Mouse (Mus musculus) cerebellum, adult 2 months (tissue): ENCODE measurements around the gene Fgfr2. TPM values are rescaled to one million over a fixed set of nuclear protein-coding genes. Genes with fewer than 3 reads are reported as not detected.

ENCODE experiments used
- DNase-seq, 2 experiments: peaks; one replicate each; pipeline ENCODE4 v3.0.0; 2021
- H3K27ac ChIP-seq: fragments of 200-500 bp; 2 replicates; pipeline ENCODE4 v1.5.1; 2012; ENCODE audit warnings: low read length, control low read depth, inconsistent platforms; ENCODE audit not compliant: insufficient read depth
- H3K27me3 ChIP-seq: fragments of 200-500 bp; 2 replicates; pipeline ENCODE4 v1.6.1; 2012; ENCODE audit warnings: inconsistent platforms, mild to moderate bottlenecking, low read length, moderate library complexity; ENCODE audit not compliant: control insufficient read depth, insufficient read depth
- H3K4me1 ChIP-seq: fragments of 200-500 bp; 2 replicates; pipeline ENCODE4 v1.6.1; 2011; ENCODE audit warnings: low read length; ENCODE audit not compliant: control insufficient read depth, insufficient read depth
- H3K4me3 ChIP-seq: fragments of 200-500 bp; replicated peaks from 2 replicates; pipeline ENCODE3; 2011; ENCODE audit warnings: mild to moderate bottlenecking, low read depth, low read length, control low read depth; ENCODE audit not compliant: insufficient read depth
- CTCF ChIP-seq: fragments of 200-500 bp; IDR thresholded peaks from 2 replicates; pipeline ENCODE4 v1.5.1; 2011; ENCODE audit warnings: low read depth, mild to moderate bottlenecking, control low read depth, low read length, moderate library complexity, borderline replicate concordance; ENCODE audit not compliant: insufficient read depth
- POLR2A ChIP-seq: fragments of 200-500 bp; IDR thresholded peaks from 2 replicates; pipeline ENCODE4 v1.6.1; 2011; ENCODE audit warnings: low read length, control low read depth, borderline replicate concordance; ENCODE audit not compliant: insufficient read depth
- WGBS: fragments of 180-500 bp; shearing (Covaris S2); methylation state at CpG from one replicate; pipeline ENCODE4 v1.1.7; 2018; 5-methylcytosine and 5-hydroxymethylcytosine counted together
- polyA plus RNA-seq: library from polyadenylated mRNA; depleted of rRNA; stranded (reverse); fragments of >200 nt; gene quantifications from 2 replicates; pipeline ENCODE4 v1.2.3, GENCODE M21; 2012

Gene Fgfr2
- polyA plus RNA-seq, 1 experiment: 95.3 TPM

DNA sequence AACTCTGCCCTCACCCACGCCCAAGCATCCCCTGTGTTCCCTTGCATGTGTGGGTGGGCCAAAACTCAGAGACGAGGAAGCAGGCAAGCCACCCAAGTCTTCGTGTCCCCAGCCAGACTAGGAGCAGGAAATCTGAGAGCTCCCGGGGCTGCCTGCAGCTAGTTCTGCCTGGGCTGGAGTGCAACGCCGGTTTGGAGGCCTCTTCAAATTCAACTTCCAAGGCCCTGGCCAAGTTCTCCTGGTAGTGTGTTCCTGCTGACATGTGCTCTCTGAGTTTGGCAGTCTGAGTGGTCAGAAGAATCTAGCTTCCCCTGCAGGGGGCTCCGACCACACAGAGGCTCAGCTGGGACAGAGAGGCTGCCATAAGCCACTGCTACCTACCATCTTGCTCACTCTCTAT lies 2948.6 kb downstream of the Fgfr2 start:
- no peaks in the 10 kb centered on the region for H3K4me1 ChIP-seq
- DNase-seq: peak in 1 of 2 experiments; percentile 3
- 17% methylated on average over 7 of the region's 7 CpGs for WGBS
- H3K4me3 ChIP-seq: no peak overlapping the region
- no peaks in the 10 kb centered on the region for H3K27me3 ChIP-seq
- TF ChIP-seq CTCF: no peak
- no peak for TF ChIP-seq POLR2A
- H3K27ac ChIP-seq: no peak overlapping the region

DNA sequence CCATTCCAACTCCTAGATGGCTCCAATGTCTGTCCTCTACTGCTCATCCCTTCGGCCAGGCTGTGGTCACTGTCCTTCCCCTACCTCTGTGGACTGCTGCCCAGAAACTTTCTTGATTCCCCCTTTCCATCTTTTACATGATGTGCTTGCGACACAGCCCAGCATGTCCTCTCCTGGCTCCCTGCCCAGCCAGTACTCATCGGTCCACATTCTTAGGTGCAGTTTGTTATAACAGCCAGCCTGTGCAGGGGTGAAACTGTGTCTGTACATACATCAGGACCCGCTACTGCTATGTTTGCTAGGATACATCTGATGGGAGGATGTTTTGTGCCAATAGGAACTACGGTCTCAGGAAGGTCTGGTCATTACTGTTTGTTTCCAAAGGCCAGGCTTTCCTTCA lies 2949.2 kb downstream of the Fgfr2 start:
- no peaks in the 10 kb centered on the region for H3K27me3 ChIP-seq
- no peak overlapping the region for H3K4me3 ChIP-seq
- no peaks in the 10 kb centered on the region for H3K4me1 ChIP-seq
- TF ChIP-seq CTCF (no peak), POLR2A (no peak)
- no peak overlapping the region for H3K27ac ChIP-seq
- 36% methylated on average over 5 of the region's 5 CpGs for WGBS
- DNase-seq: no peak

DNA sequence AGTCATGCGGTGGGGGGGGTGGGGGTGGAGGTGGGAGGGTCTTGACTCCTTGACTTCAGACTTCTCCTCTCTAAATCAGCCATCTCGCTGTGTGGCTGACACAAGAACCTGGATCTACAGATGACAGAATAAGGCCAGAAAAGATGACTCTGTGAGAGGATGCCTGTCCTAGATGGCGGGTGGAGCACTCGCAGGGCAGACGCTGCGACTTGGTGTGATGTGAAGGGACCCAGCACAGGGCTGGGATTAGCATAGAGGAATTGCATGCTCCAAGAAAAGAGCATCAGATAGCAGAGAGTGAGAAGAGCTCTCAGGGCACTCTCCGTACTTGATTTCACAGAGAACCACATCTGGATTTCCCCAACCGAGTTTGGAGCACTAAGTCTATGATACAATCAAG lies 2953.0 kb downstream of the Fgfr2 start:
- no peak overlapping the region for H3K4me3 ChIP-seq
- no peaks in the 10 kb centered on the region for H3K27me3 ChIP-seq
- TF ChIP-seq POLR2A (no peak), CTCF (no peak)
- H3K4me1 ChIP-seq: no peaks in the 10 kb centered on the region
- H3K27ac ChIP-seq: no peak overlapping the region
- DNase-seq: no peak
- 85% methylated on average over 8 of the region's 8 CpGs for WGBS

GRCm38 (mm10) chr7:130168296-130168695 lies 2954.9 kb downstream of the Fgfr2 start:
- TF ChIP-seq CTCF (no peak), POLR2A (no peak)
- no peak for DNase-seq
- Histone ChIP-seq H3K4me1 (no peaks in the 10 kb centered on the region), H3K27me3 (no peaks in the 10 kb centered on the region; the same call in 1 of the 2 replicates), H3K27ac (no peak overlapping the region), H3K4me3 (no peak overlapping the region)
- WGBS: 66% methylated on average over 12 of the region's 12 CpGs

GRCm38 (mm10) chr7:130167261-130167660 lies 2955.9 kb downstream of the Fgfr2 start:
- no peaks in the 10 kb centered on the region for H3K4me1 ChIP-seq
- H3K4me3 ChIP-seq: no peak overlapping the region
- H3K27me3 ChIP-seq: no peaks in the 10 kb centered on the region; the same call in 1 of the 2 replicates
- DNase-seq: no peak
- TF ChIP-seq POLR2A (no peak), CTCF (no peak)
- H3K27ac ChIP-seq: no peak overlapping the region
- WGBS: 83% methylated on average over 5 of the region's 5 CpGs

DNA sequence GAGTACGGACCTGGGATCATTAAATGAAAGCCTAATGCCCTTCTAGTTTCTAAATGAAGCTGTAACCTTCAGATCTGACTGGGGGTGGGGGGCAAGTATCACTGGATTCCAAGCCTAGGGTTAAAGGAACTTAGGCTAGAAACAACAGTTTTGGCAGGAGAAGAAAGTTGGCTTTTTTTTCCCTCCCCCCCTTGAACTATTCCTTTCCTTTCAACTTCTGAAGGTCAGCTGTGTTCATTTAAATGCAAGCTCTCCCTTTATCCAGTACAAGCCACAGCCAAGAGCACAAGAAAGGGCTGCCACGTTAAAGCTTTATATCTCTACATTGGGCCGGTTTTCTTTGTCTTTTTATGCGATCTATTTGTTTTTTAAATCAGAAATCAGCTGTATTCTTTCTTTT lies 2957.0 kb downstream of the Fgfr2 start:
- 79% methylated on average over 4 of the region's 4 CpGs for WGBS

DNA sequence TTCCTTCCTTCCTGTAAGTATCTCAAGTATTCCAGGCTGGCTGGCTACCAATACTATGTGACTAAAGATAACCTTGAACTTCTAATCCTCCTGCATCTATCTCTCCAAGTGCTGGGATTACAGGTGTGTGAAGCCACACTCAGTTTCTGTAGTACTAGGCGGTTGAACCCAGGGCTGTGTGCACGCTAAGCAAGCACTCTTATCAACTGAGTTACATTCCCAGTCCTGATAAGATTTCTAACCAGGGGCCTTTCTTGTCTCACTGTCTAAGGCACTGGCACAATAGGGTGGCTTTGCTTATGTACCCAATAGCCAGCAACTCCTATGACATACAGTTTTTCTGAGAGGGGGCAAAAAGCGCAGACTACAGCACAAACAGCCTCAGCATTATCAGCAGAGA lies 2957.7 kb downstream of the Fgfr2 start:
- Histone ChIP-seq H3K27ac (no peak overlapping the region), H3K4me3 (no peak overlapping the region), H3K27me3 (no peaks in the 10 kb centered on the region; the same call in 1 of the 2 replicates), H3K4me1 (no peaks in the 10 kb centered on the region)
- no peak for DNase-seq
- WGBS: 95% methylated on average over 3 of the region's 3 CpGs
- no peak for TF ChIP-seq POLR2A
- no peak for TF ChIP-seq CTCF

More for the DNA sequence above, 2957.0 kb downstream of the Fgfr2 start:
- no peak overlapping the region for H3K4me3 ChIP-seq
- DNase-seq: no peak
- no peaks in the 10 kb centered on the region for H3K4me1 ChIP-seq
- no peak for TF ChIP-seq POLR2A
- no peak for TF ChIP-seq CTCF
- H3K27me3 ChIP-seq: no peaks in the 10 kb centered on the region; the same call in 1 of the 2 replicates
- no peak overlapping the region for H3K27ac ChIP-seq

GRCm38 (mm10) chr7:130162718-130163117 lies 2960.4 kb downstream of the Fgfr2 start:
- Histone ChIP-seq H3K4me3 (no peak overlapping the region), H3K4me1 (no peaks in the 10 kb centered on the region), H3K27ac (no peak overlapping the region), H3K27me3 (no peaks in the 10 kb centered on the region; the same call in 1 of the 2 replicates)
- WGBS: 45% methylated on average over 6 of the region's 6 CpGs
- TF ChIP-seq POLR2A (no peak), CTCF (no peak)
- DNase-seq: no peak

GRCm38 (mm10) chr7:130161581-130161980 lies 2961.6 kb downstream of the Fgfr2 start:
- no peak for DNase-seq
- WGBS: 85% methylated on average over 5 of the region's 5 CpGs
- Histone ChIP-seq H3K4me1 (no peaks in the 10 kb centered on the region), H3K27ac (no peak overlapping the region), H3K27me3 (no peaks in the 10 kb centered on the region; the same call in 1 of the 2 replicates), H3K4me3 (no peak overlapping the region)
- TF ChIP-seq POLR2A: no peak
- TF ChIP-seq CTCF: no peak
